Mouse (Mus musculus) layer of hippocampus, adult 9-11 months (tissue): ENCODE results near the gene AA467197.

Experiments
- DNase-seq: peaks from one replicate; pipeline ENCODE4 v3.0.0; 2022

Gene AA467197

DNA sequence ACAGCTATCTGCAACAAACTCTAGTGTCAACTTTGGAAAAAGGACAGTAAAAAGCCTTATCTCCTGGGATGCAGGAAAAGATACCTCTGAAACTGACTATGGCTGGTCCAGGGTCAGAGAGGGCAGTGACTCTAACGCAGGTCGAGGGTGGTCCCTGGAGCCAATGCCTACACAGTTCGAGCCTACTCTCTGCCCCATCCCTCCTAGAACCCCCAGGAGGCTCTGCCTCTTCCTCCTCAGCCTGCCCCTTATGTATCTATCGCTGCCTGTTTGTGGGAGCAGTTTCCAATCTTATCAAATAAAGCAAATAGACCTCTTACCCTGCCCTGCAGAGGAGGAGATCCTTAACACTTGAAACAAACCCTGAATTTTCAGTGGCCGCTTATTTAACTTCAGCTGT is 1.9 kb downstream of the AA467197 start:
- DNase-seq, result no peak

DNA sequence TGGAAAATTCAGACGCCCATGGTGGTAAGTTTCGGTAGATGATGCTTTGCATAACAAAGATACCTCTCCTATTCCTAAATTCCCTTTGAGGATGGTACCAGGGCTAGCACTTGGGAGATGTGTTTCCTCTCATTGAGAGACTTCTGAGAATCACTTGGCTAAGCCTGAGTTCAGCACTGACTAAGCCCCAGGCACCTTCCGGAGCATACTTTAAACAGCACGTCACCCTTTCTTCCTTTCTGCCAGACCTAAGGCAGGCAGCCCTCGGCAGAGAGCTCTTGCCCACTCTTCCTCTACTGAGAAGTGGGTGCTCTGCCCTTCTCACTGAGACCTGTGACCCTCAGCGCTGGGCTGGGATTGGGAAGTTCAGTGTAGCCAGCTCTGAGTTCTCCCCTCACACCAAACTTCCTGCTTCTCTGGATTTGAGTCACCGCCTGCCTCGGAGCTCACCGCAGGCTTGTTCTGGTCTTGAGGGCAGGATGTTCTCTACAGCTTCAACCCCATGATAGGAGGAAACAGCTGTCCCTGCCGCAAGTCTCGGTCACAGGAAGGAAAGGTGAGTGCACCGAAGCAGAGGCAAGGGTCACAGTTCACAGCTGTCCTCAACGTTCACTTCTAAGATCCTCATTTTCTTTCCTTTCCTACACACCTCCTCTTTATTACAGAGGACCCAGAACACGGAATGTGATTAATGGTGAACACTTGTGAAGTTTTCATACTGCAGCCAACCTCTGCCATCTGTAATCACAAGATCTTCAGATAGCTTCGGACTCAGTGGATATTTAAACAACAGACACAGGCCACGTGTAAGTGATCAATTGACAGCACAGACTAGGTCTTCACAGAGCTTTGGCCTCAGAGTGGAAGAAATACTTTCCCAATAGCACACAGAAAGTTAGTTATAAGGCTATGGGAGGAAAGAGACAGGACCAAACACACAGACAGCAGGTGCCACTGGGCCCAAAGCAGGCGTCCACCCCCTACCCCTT is 15.6 kb downstream of the AA467197 start:
- no peak for DNase-seq

- DNase-seq, result no peak
These were observed 19.3 kb downstream of the AA467197 start for GRCm38 (mm10) chr2:122656052-122656451.

DNA sequence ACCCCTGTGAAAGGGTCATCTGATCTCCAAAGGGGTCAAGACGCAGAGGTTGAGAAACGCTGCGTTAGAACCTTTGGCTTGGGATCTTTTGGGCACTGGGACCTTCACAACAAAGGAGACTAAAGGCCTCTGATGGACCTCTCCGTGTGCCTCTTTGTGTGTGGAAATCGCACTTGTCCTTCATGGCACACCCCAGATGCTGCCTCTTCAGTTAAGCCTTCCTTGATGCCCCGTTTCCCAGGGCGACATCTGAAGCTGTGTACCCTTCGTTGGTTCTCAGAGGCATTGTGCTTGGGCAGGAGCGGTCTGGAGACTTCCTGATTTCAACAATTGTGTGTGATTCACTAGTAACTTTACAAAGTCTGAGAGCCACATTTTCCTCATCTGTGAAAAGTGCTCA is 20.0 kb downstream of the AA467197 start:
- no peak for DNase-seq

DNA sequence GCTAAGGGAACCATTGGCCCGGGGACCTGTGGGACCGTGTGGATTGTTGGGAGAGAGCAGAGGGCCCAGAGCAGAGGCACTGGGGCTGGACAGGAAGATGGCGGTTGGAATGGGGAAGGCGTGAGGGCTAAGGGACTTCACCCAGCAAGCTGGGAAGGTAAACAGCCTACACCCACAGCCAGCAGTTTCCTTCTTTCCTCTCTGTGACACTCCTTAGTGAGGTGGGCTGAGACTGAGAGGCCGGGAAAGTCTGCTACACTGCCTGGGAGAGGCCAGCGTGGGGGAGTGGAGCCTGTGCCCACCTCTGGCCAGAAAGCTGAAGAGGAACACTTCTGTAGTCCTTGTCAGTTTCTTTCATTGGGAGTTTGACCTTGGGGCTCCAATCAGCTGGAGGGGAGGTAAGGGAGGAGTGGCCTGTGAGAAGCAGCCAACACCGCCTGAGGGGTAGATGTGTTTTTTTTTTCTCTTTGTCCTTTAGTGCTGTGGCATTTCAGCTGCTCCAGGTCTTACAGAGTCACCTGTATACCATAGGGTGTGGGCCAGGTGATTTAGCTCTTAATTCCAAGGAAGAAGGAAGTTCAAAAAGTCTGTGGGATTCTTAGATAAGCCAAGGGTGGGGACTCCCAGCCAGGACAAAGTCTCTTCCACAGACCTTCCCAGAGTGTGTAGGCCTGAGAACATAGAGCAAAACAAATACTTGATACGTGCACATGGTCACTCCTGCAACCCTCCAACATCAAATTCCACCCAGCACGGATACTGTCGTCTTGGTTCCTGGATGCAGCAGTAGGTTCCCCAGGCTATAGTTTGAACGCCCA is 21.1 kb downstream of the AA467197 start:
- DNase-seq, result no peak

DNA sequence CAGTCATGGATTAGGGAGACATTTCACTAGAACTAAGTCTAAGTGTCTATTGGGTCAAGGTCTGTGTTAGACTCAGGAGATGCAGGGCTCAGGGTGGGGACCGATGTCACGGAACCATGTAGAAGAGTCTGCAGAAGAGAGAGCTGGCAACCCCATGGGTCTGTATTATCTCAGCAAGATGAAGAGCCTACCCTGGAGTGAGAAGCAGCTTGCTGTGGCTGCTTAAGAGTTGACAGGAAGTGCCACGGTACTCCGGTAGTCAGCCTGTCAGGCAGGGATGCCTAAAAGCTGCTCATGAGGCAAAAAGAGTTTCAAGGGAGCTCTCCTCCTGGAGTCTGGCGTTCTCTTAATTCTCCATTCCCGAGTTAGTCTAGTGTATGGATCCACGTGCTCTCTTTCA is 23.0 kb downstream of the AA467197 start:
- DNase-seq, result no peak

DNA sequence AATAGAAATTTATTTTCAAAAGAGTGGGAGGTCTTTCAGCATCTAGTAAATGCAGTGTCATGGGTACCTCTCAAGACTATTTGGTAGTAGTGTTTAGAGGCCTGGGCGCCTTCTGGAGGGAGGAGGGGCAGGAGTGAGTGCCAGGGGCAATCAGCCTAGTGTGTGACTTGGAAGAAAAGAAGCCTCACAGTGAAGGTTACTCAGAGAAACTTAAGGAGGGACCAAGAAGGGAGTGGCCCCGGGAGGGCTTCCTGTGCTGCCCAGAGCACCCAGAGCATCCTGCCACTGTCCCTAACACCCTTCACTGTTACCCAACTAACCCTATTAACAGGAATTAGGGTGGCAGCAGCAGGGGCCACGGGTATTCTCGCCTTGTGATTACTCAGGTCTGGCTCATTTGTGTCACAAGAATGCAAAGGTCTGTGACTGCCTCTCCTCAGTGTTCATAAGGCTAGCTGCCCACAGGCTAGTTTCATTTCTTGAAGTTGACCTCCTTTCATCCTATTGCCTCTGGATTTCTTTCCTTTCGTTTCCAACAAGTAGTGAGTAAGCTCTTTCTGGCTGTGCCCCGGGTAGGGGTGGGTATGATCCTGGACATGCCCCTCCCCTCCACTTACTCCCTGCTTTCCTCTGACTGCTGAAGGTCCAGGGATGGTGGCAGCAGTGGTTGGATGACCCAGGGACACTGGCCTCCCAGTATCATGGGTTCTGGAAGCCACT is 28.6 kb downstream of the AA467197 start:
- DNase-seq, result no peak

DNA sequence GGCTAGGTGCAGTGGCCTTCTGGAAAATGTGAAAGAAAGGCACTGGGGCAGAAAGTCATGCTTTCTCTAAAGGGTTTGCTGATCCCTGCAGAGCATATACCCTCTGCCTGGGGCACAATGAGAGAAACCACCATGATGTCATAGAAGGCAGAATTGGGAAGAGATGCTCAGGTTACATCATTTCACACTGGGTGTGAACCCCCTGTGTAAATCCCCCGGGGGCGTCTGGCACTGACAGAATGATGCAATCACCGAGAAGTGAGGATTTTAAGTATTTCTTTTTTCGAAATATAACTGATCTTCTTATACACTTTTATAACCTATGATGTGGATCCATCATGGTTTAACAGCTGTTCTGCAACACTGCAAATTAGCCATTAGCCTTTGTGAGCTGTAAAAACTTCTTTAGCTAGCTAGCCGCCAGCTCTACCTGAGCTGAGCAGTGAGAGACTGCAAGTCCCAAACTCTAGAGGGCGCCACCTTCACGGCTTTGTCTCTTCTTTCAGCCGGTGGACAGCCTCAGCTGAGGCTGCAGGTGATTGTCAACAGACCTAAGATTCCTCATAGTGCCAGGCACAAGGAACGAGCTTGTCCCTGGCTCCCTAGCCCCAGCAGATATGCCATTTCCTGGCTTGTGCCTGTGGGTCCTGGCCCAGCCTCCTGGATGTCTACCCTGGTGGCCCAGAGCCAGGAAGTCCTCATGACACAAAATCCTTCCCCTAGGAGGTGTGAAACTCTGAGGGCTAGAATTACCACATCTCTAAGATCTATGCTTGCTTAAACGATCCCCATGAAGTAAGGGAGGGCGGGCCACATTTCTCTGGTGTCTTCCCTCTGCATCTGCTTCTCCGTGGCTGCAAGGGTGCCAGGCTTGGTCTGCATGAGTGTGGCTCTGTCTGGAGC is 29.4 kb downstream of the AA467197 start:
- no peak for DNase-seq

DNA sequence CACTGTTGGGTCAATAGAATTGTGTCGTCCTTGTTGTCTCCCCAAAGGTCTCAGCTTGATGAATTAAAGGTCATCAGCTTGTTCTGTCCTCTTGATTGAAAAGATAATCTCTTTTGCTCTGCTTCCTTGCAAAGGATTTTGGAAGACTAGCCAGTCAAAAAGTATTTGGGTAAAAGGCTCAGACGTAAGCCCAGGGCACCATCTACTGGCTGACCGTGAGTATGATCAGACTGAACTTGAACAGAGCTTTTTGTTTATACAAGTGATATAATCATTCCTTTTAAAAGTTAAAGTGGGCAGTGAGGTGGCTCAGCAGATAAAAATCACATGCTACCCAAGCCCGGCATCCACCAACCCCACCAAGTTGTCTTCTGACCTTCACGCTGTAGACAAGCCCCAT is 31.1 kb downstream of the AA467197 start:
- DNase-seq, result no peak

DNA sequence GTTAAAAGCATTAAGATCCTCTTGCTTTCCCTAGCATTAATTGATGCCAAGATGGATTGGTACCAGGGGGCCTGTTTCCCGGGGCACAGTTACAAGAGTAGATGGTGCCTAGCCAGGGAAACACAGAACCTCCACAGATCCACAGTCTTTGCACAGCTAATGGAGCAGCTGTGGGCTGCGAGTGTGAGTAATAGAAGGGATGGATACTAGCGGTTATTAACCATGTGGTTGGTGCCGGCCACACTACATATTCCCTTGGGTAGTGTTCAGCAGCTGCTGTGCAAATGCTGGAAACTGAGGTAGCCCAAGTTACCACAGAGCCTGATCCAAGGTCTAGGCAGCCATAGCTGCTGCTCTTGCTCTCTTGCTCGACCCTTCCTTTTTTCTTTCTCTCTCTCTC is 34.9 kb downstream of the AA467197 start:
- DNase-seq, result no peak

DNA sequence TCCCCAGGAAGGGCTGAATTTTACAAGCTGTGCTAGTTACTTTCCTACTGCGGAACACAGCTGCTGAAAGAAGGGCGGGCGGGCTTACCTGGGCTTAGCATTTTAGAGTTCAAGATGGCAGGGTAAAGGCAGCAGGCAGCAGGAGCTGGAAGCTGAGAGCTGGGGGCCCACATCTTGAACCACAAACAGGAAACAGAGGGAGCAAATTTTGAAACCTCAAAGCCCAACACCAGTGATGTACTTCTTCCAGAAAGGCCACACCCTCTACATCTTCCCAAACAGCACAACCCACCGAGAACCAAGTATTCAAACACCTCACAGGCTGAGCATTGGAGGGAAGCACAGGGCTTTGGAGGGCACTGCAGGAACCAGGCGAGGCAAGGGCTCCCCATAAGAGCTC is 36.1 kb downstream of the AA467197 start:
- no peak for DNase-seq

DNA sequence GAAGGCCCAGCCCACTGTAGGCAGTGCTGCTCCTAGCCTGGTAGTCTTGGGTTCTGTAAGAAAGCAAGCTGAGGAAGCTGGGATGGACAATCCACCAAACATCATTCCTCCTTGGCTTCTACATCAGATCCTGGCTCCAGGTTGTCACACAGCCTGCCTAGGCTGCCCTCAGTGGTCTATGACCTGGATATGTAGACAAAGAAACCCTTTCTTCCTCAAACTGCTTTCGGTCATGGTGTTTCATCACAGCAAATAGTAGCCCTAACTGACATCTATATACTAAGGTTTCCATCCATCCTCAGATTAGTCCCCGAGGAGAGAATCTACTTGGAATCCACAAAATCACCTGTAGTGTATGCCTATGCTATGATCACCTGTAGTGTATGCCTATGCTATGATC is 38.3 kb downstream of the AA467197 start:
- no peak for DNase-seq

- DNase-seq, result no peak
These were observed 44.8 kb downstream of the AA467197 start for GRCm38 (mm10) chr2:122681379-122682137.

GRCm38 (mm10) chr2:122682520-122682919 is 45.7 kb downstream of the AA467197 start:
- DNase-seq, result no peak

GRCm38 (mm10) chr2:122683641-122684040 is 46.9 kb downstream of the AA467197 start:
- no peak for DNase-seq

DNA sequence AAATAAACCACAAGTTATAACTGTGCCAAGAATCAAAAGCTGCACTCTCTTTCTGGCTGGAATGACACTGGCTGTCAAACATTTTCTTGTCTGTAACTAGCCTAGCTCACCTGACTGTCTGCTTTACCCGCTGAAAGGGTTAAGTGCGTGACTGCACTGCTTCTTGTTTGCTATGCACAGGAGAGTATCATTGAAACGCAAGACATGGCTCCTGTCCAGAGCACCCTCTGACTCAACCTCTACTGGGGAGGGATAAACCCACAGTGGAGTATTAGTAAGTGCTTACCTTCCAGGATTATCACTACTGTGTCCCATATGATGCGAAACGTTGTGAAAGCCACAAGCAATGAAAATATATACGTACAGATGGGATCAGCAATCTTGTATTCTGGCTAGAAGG is 49.9 kb downstream of the AA467197 start:
- DNase-seq, result no peak
